Mouse (Mus musculus): ENCODE measurements at regions not wholly inside any gene's neighbourhood (a gene's known extent, or its start where the extent isn't known, plus 50 kb on each side); places are given as distances from the start of the nearest gene placed in this dataset.
A peak's percentile ranks its signal among the peaks of the same experiment; 100 is the strongest.

GRCm38 (mm10) chr3:39784901-39785300, 746.2 kb upstream of the Intu start:
- H3K4me3 ChIP-seq (ENCODE audit: low read length): no peak overlapping the region
- H3K9ac ChIP-seq (replicated peaks; ENCODE audit: low read length): no peak overlapping the region
- 94% methylated on average over 2 of the region's 2 CpGs for WGBS
- DNase-seq (ENCODE audit: low spot score): no peak
- no peak overlapping the region for H3K27ac ChIP-seq
- ATAC-seq: no peak
- no peaks in the 10 kb centered on the region for H3K4me1 ChIP-seq (ENCODE audit: insufficient read depth, low read length)
- TF ChIP-seq CTCF (IDR thresholded peaks at IDR 0.05; ENCODE audit: low read depth): no peak
- H3K27me3 ChIP-seq (ENCODE audit: insufficient read depth, low read length): no peaks in the 10 kb centered on the region
- no peaks in the 10 kb centered on the region for H3K36me3 ChIP-seq (ENCODE audit: insufficient read depth, low read length)
- no peaks in the 10 kb centered on the region for H3K9me3 ChIP-seq (ENCODE audit: low read length)
- no peak overlapping the region for H3K4me2 ChIP-seq (ENCODE audit: low read depth, low read length)

GRCm38 (mm10) chr3:39809586-39809985, 721.5 kb upstream of the Intu start:
- no peaks in the 10 kb centered on the region for H3K27me3 ChIP-seq (ENCODE audit: insufficient read depth, low read length)
- H3K9ac ChIP-seq (replicated peaks; ENCODE audit: low read length): no peak overlapping the region
- no peak overlapping the region for H3K27ac ChIP-seq
- no peaks in the 10 kb centered on the region for H3K36me3 ChIP-seq (ENCODE audit: insufficient read depth, low read length)
- DNase-seq (ENCODE audit: low spot score) (no peak), ATAC-seq (no peak)
- H3K4me1 ChIP-seq (ENCODE audit: insufficient read depth, low read length): no peaks in the 10 kb centered on the region
- no peak for TF ChIP-seq CTCF (IDR thresholded peaks at IDR 0.05; ENCODE audit: low read depth)
- H3K4me3 ChIP-seq (ENCODE audit: low read length): no peak overlapping the region
- 94% methylated on average over 1 of the region's 1 CpGs for WGBS
- H3K4me2 ChIP-seq (ENCODE audit: low read depth, low read length): no peak overlapping the region
- H3K9me3 ChIP-seq (ENCODE audit: low read length): no peaks in the 10 kb centered on the region

- Histone ChIP-seq H3K4me3 (ENCODE audit: low read length) (no peak overlapping the region), H3K4me2 (ENCODE audit: low read depth, low read length) (no peak overlapping the region), H3K9ac (replicated peaks; ENCODE audit: low read length) (no peak overlapping the region), H3K27ac (no peak overlapping the region), H3K9me3 (ENCODE audit: low read length) (no peaks in the 10 kb centered on the region), H3K4me1 (ENCODE audit: insufficient read depth, low read length) (no peaks in the 10 kb centered on the region), H3K27me3 (ENCODE audit: insufficient read depth, low read length) (no peaks in the 10 kb centered on the region), H3K36me3 (ENCODE audit: insufficient read depth, low read length) (no peaks in the 10 kb centered on the region)
- ATAC-seq: peak; percentile 70; the same call in 1 of the 2 replicates
- peak; percentile 85 for TF ChIP-seq CTCF (IDR thresholded peaks at IDR 0.05; ENCODE audit: low read depth)
- DNase-seq (ENCODE audit: low spot score): peak; percentile 87
- 25% methylated on average over 6 of the region's 6 CpGs for WGBS
Observed at GRCm38 (mm10) chr3:39814814-39815213, 716.3 kb upstream of the Intu start.

GRCm38 (mm10) chr3:39830488-39831056, 700.5 kb upstream of the Intu start:
- Histone ChIP-seq H3K36me3 (ENCODE audit: insufficient read depth, low read length) (no peaks in the 10 kb centered on the region), H3K27me3 (ENCODE audit: insufficient read depth, low read length) (no peaks in the 10 kb centered on the region), H3K9ac (replicated peaks; ENCODE audit: low read length) (no peak overlapping the region), H3K4me3 (ENCODE audit: low read length) (no peak overlapping the region), H3K9me3 (ENCODE audit: low read length) (no peaks in the 10 kb centered on the region), H3K27ac (no peak overlapping the region), H3K4me2 (ENCODE audit: low read depth, low read length) (no peak overlapping the region), H3K4me1 (ENCODE audit: insufficient read depth, low read length) (no peaks in the 10 kb centered on the region)
- 82% methylated on average over 8 of the region's 8 CpGs for WGBS
- DNase-seq (ENCODE audit: low spot score): no peak
- ATAC-seq: no peak
- no peak for TF ChIP-seq CTCF (IDR thresholded peaks at IDR 0.05; ENCODE audit: low read depth)

GRCm38 (mm10) chr3:39838377-39839145, 692.5 kb upstream of the Intu start:
- Histone ChIP-seq H3K27ac (no peak overlapping the region), H3K9ac (replicated peaks; ENCODE audit: low read length) (no peak overlapping the region), H3K27me3 (ENCODE audit: insufficient read depth, low read length) (no peaks in the 10 kb centered on the region), H3K4me3 (ENCODE audit: low read length) (no peak overlapping the region), H3K4me1 (ENCODE audit: insufficient read depth, low read length) (no peaks in the 10 kb centered on the region), H3K36me3 (ENCODE audit: insufficient read depth, low read length) (no peaks in the 10 kb centered on the region), H3K4me2 (ENCODE audit: low read depth, low read length) (no peak overlapping the region), H3K9me3 (ENCODE audit: low read length) (no peaks in the 10 kb centered on the region)
- TF ChIP-seq CTCF (IDR thresholded peaks at IDR 0.05; ENCODE audit: low read depth): no peak
- 37% methylated on average over 6 of the region's 6 CpGs for WGBS
- DNase-seq (ENCODE audit: low spot score) (peak; percentile 64), ATAC-seq (peak; percentile 56)

GRCm38 (mm10) chr3:39840946-39841345, 690.1 kb upstream of the Intu start:
- Histone ChIP-seq H3K4me2 (ENCODE audit: low read depth, low read length) (no peak overlapping the region), H3K27me3 (ENCODE audit: insufficient read depth, low read length) (no peaks in the 10 kb centered on the region), H3K9ac (replicated peaks; ENCODE audit: low read length) (no peak overlapping the region), H3K4me3 (ENCODE audit: low read length) (no peak overlapping the region), H3K9me3 (ENCODE audit: low read length) (no peaks in the 10 kb centered on the region), H3K36me3 (ENCODE audit: insufficient read depth, low read length) (no peaks in the 10 kb centered on the region), H3K4me1 (ENCODE audit: insufficient read depth, low read length) (no peaks in the 10 kb centered on the region), H3K27ac (no peak overlapping the region)
- no peak for TF ChIP-seq CTCF (IDR thresholded peaks at IDR 0.05; ENCODE audit: low read depth)
- 64% methylated on average over 5 of the region's 5 CpGs for WGBS
- DNase-seq (ENCODE audit: low spot score): no peak
- no peak for ATAC-seq

- no peak overlapping the region for H3K4me3 ChIP-seq (ENCODE audit: low read length)
- H3K9me3 ChIP-seq (ENCODE audit: low read length): no peaks in the 10 kb centered on the region
- DNase-seq (ENCODE audit: low spot score): no peak
- ATAC-seq: no peak
- no peaks in the 10 kb centered on the region for H3K36me3 ChIP-seq (ENCODE audit: insufficient read depth, low read length)
- WGBS: 82% methylated on average over 2 of the region's 2 CpGs
- no peak overlapping the region for H3K27ac ChIP-seq
- H3K4me1 ChIP-seq (ENCODE audit: insufficient read depth, low read length): no peaks in the 10 kb centered on the region
- no peak overlapping the region for H3K9ac ChIP-seq (replicated peaks; ENCODE audit: low read length)
- H3K27me3 ChIP-seq (ENCODE audit: insufficient read depth, low read length): no peaks in the 10 kb centered on the region
- H3K4me2 ChIP-seq (ENCODE audit: low read depth, low read length): no peak overlapping the region
- no peak for TF ChIP-seq CTCF (IDR thresholded peaks at IDR 0.05; ENCODE audit: low read depth)
Observed at GRCm38 (mm10) chr3:39845123-39845522, 686.0 kb upstream of the Intu start.
